Mouse (Mus musculus): ENCODE data around the gene Soga1.

Gene Soga1

DNA sequence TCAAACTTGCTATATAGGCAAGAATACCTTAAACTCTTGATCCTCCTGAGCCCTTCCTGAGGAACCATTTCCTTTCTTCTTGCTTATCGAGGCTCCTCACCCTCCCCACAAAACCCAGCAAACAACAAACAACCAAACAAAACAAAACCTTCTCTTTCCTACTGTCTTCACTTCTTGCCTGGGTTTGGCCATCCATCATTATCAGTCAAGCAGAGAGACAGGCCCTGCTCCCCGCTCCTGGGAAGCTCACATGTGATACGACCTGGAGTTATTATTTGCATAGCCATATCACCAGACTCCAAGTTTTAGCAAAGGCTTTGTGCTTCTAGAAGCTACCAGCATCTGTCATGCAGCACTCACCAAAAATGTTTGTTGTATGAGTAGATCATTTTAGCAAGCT lies 91.7 kb downstream of the Soga1 start:
- no peak for DNase-seq (ENCODE audit: low spot score)

DNA sequence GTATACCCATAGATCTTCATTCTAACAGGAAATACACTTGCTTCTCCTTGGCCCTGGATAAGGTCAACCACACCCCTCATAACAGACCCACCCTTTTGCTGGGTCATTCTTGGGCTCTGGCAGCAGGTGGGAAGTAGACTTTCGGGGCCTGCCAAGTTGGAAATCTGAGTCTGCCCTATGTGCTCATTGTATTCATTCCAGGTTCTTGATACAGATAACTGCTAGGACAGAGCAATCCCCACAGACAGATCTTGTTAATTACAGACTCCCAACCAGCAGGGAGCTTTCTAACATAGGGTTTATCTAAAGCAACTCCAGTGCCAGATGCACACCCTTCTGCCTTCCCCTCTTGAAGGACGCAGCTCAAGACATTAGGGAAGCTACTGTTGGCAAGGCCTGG lies 96.2 kb downstream of the Soga1 start:
- DNase-seq (ENCODE audit: low spot score) = no peak

GRCm38 (mm10) chr2:156981291-156981690 lies 97.8 kb downstream of the Soga1 start:
- DNase-seq (ENCODE audit: low spot score) = no peak

DNA sequence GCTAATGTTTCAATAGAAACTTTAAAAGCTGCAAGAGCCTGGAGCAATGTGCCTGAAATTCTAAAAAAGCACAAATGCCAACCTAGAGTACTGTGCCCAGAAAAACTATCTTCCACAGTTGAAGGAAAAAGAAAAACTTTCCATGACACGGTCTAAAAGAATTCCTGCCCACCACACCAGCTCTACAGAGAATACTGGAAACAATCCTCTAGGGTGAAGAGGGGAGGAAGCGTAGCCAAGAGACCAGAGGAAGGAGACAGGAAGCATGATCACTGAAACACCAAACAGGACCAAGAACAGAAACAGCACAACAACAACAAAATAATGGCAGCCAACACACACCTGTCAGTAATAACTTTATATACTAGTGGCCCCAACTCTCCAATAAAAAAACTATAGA lies 99.0 kb downstream of the Soga1 start:
- no peak for DNase-seq (ENCODE audit: low spot score)

- no peak for DNase-seq (ENCODE audit: low spot score)
These were observed 102.3 kb downstream of the Soga1 start for GRCm38 (mm10) chr2:156976711-156977110.

GRCm38 (mm10) chr2:156974967-156975366 lies 104.1 kb downstream of the Soga1 start:
- DNase-seq (ENCODE audit: low spot score) = no peak

GRCm38 (mm10) chr2:156973316-156974100 lies 105.5 kb downstream of the Soga1 start:
- DNase-seq (ENCODE audit: low spot score) = no peak

GRCm38 (mm10) chr2:156970253-156970652 lies 108.8 kb downstream of the Soga1 start:
- no peak for DNase-seq (ENCODE audit: low spot score)

GRCm38 (mm10) chr2:156968501-156968900 lies 110.6 kb downstream of the Soga1 start:
- DNase-seq (ENCODE audit: low spot score) = no peak

DNA sequence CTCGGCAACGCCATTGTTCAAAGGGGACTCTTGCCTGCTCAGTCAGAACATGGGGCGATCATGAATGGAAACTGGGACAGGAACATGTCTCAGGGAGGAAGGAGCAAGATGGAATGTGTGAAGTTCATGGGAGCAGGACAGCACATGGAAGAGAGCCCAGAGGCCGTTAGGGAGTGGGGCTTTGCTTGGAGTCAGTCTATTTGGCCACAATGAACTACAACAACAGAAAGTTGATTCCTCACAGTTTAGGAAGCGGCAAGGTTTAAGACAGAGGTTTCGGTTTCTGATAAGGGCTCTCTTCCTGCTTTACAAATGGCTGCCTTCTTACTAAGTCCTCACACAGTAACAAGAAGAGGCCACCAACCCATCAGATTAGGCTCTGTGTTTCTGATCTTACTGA lies 111.7 kb downstream of the Soga1 start:
- no peak for DNase-seq (ENCODE audit: low spot score)

Data from ovary, postnatal 36 days (tissue).